Mouse (Mus musculus) layer of hippocampus, adult 9-11 months (tissue): ENCODE results near the gene Adm.

ENCODE experiments used
- DNase-seq: peaks from one replicate; pipeline ENCODE4 v3.0.0; 2022

The Adm gene

DNA sequence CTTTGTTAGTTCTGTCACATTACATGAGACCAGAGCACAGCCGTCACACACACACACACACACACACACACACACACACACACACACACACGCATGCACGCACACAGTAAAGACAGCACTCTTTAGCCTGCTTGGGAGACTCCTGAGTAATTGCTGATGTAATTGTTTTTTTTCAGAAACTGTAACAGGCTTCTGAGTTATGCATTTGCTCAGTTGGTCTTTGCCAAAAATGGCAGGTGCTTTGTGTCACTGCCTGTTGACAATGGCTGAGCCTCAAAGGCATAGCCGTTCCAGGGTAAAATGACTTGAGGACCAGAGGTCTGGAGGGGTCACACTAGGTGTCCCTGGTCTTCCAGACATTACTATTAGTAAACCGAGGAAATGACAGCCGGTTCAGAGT, 40.8 kb downstream of the Adm start:
- no peak for DNase-seq

DNA sequence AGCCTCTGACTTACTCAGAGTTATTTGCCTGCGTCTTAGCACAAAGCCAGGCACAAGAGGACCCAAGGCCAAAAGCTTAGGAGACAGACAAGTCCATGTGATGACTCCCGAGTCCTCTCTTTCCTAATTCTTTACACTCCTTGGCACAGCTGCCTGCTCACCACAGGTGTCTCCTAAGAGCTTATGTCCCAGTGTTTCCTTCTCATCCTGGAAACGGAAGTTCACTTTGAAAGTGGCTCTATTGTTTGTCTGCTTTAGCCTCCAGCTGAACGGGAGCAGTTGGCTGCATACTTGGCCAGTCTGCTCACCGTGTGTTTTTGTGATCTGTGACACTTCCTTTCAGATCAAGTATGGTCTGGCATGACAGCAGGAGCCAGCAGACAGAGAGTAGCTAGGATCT, 41.3 kb downstream of the Adm start:
- no peak for DNase-seq

DNA sequence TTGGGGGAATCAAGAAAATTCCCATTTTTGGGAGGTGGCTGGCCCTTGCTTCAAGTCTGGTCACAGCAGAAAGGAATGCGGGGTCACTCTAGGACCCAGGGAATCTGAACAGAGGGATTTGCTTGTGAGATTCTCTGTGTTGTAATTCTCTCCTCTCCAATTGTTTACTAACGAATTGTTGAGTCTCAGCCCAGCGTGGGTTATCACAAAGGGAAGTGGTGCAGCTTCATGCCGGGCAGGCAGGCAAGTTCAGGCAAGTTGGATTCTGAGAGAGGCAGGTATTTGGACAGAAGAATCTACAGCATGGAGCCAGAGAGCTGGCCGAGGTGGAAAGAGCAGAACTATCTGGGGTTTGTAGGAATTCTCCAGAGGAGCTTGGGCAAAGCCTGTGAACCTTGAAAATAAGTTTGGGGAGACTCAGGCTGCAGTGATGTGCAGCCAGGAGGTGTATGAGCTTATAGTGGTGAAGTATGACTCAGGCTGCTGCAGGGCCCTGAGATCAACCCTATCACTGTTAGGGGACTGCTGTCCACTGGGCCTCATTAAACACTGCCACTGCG, 43.7 kb downstream of the Adm start:
- DNase-seq, result no peak
